ENCODE assay signal across 8 mouse cellular contexts in genomic region chr11:57644245-57645017, GRCm38 (mm10). TPM values are rescaled to one million over a fixed set of nuclear protein-coding genes. Genes with fewer than 3 reads are reported as not detected.
DNase-seq lines count a peak whose midpoint lies in the region; ATAC-seq lines count a peak whose summit lies in the region.

No protein-coding gene starts in this region.

- peak overlapping the region; percentile 81 for H3K4me3 ChIP-seq in hindbrain, embryonic 10.5 days
- H3K4me3 ChIP-seq in limb, embryonic 15.5 days: peak overlapping the region; percentile 91
- H3K4me3 ChIP-seq in midbrain, embryonic 13.5 days (replicated peaks): peak overlapping the region; percentile 60

- DNase-seq in cerebellum, adult 9-10 months: no peak
- DNase-seq in NIH3T3 (ENCODE audit: low read depth): peak; percentile 46
- DNase-seq in hindbrain, embryonic 10.5 days (ENCODE audit: low spot score): peak; percentile 60
- DNase-seq in telencephalon, adult 2 months (ENCODE audit: low read depth, low spot score): peak; percentile 19

- H3K4me1 ChIP-seq in hindbrain, embryonic 10.5 days (replicated peaks): peaks cover 54% of the 10 kb centered on the region
- peaks cover 36% of the 10 kb centered on the region for H3K4me1 ChIP-seq in limb, embryonic 15.5 days
- peaks cover 40% of the 10 kb centered on the region for H3K4me1 ChIP-seq in midbrain, embryonic 13.5 days (replicated peaks)

- WGBS in hindbrain, embryonic 10.5 days: under 1% methylated on average over 30 of the region's 30 CpGs
- WGBS in limb, embryonic 15.5 days: under 1% methylated on average over 30 of the region's 30 CpGs
- under 1% methylated on average over 30 of the region's 30 CpGs for WGBS in midbrain, embryonic 13.5 days

- peak overlapping the region; percentile 92 for H3K9ac ChIP-seq in limb, embryonic 15.5 days
- H3K9ac ChIP-seq in midbrain, embryonic 13.5 days (replicated peaks): peak overlapping the region; percentile 83

- ATAC-seq in cerebellum, adult (ENCODE audit: insufficient number of reproducible peaks, low FRiP score, low TSS enrichment): peak; percentile 52
- ATAC-seq in erythroid progenitor cell, adult 5-6 weeks (replicated peaks; ENCODE audit: low FRiP score, poor library complexity, severe bottlenecking): peak; percentile 56
- ATAC-seq in limb, embryonic 15.5 days (ENCODE audit: insufficient number of reproducible peaks, low FRiP score, low TSS enrichment, low read depth): peak; percentile 52; the same call in 1 of the 2 replicates
- peak; percentile 59 for ATAC-seq in midbrain, embryonic 13.5 days

- peak overlapping the region; percentile 96 for H3K27ac ChIP-seq in hindbrain, embryonic 10.5 days
- peak overlapping the region; percentile 87 for H3K27ac ChIP-seq in limb, embryonic 15.5 days
- H3K27ac ChIP-seq in midbrain, embryonic 13.5 days: peak overlapping the region; percentile 81; the same call in 1 of the 2 replicates

- peak overlapping the region; percentile 90 for H3K4me2 ChIP-seq in limb, embryonic 15.5 days
- H3K4me2 ChIP-seq in midbrain, embryonic 13.5 days (replicated peaks): peak overlapping the region; percentile 87

- peaks cover 23% of the 10 kb centered on the region for H3K27me3 ChIP-seq in hindbrain, embryonic 10.5 days (ENCODE audit: insufficient read depth, poor library complexity, severe bottlenecking)
- H3K27me3 ChIP-seq in limb, embryonic 15.5 days: no peaks in the 10 kb centered on the region
- peaks cover 13% of the 10 kb centered on the region for H3K27me3 ChIP-seq in midbrain, embryonic 13.5 days

- no peaks in the 10 kb centered on the region for H3K9me3 ChIP-seq in hindbrain, embryonic 10.5 days
- H3K9me3 ChIP-seq in limb, embryonic 15.5 days: no peaks in the 10 kb centered on the region
- no peaks in the 10 kb centered on the region for H3K9me3 ChIP-seq in midbrain, embryonic 13.5 days

- 0 out of 2 replicates have a peak, but pooled peaks cover 3% of the 10 kb centered on the region for H3K36me3 ChIP-seq in hindbrain, embryonic 10.5 days
- no peaks in the 10 kb centered on the region for H3K36me3 ChIP-seq in limb, embryonic 15.5 days
- 0 out of 2 replicates have a peak, but pooled peaks cover 3% of the 10 kb centered on the region for H3K36me3 ChIP-seq in midbrain, embryonic 13.5 days

RNA-seq across cellular contexts. Expression of gene Galnt10, which starts 0.8 kb away (rescaled TPM):
- 50.5 and 56.6 TPM in 2 replicates for total RNA-seq in erythroid progenitor cell, adult 5-6 weeks (2015; ENCODE audit: low replicate concordance)
- total RNA-seq in erythroid progenitor cell, adult 5-6 weeks (2017; ENCODE audit: low replicate concordance): 81.6 and 90.9 TPM in 2 replicates
- polyA plus RNA-seq in hindbrain, embryonic 10.5 days (2016; fragmentation: Nextera tagmentation; extraction: Ambion mirVana): 21.2 and 22.7 TPM in 2 replicates
- polyA plus RNA-seq in limb, embryonic 15.5 days (2015; fragmentation: Nextera tagmentation; extraction: Ambion mirVana): 30.5 and 36.5 TPM in 2 replicates
- polyA plus RNA-seq in midbrain, embryonic 13.5 days (2015; fragmentation: Nextera tagmentation; extraction: Ambion mirVana): 13.0 and 15.6 TPM in 2 replicates
